Mouse (Mus musculus): ENCODE data around the gene Shank1.

Shank1 gene

GRCm38 (mm10) chr7:44304463-44304774, 5.6 kb upstream of the Shank1 start:
- in situ Hi-C loops (cut with MboI, MseI), result no loop called here

GRCm38 (mm10) chr7:44304775-44305641, 5.0 kb upstream of the Shank1 start:
- in situ Hi-C loops (cut with MboI, MseI), result loop anchor here (5.0 kb wide), 2 partner anchors 43 to 47 kb away; partner anchors contain the start of gene Gm15517

- in situ Hi-C loops (cut with MboI, MseI), result loop anchor here (5.0 kb wide), 2 partner anchors 43 to 47 kb away; partner anchors contain the start of gene Gm15517
These were observed 4.4 kb upstream of the Shank1 start for GRCm38 (mm10) chr7:44305686-44306085.

- in situ Hi-C loops (cut with MboI, MseI), result loop anchor here (5.0 kb wide), 2 partner anchors 44 to 46 kb away; partner anchors contain the start of gene Gm15517
These were observed 3.4 kb upstream of the Shank1 start, which contains the start of gene Clec11a for GRCm38 (mm10) chr7:44306516-44307240. TSS of gene Clec11a (minus strand) at chr7:44306902.

GRCm38 (mm10) chr7:44307261-44308020, 2.6 kb upstream of the Shank1 start:
- in situ Hi-C loops (cut with MboI, MseI), result loop anchor here (5.0 kb wide), 2 partner anchors 45 kb away; partner anchors contain the start of gene Gm15517

- in situ Hi-C loops (cut with MboI, MseI), result no loop called here
These were observed 328 bp downstream of the Shank1 start for GRCm38 (mm10) chr7:44310285-44310877.

GRCm38 (mm10) chr7:44310878-44311712, 1.0 kb downstream of the Shank1 start:
- in situ Hi-C loops (cut with MboI, MseI), result no loop called here

- in situ Hi-C loops (cut with MboI, MseI), result no loop called here
These were observed 1.8 kb downstream of the Shank1 start for GRCm38 (mm10) chr7:44311713-44312304.

GRCm38 (mm10) chr7:44312484-44312883, 2.4 kb downstream of the Shank1 start:
- in situ Hi-C loops (cut with MboI, MseI), result no loop called here

GRCm38 (mm10) chr7:44317913-44318312, 7.9 kb downstream of the Shank1 start:
- in situ Hi-C loops (cut with MboI, MseI), result no loop called here

- in situ Hi-C loops (cut with MboI, MseI), result no loop called here
These were observed 10.8 kb downstream of the Shank1 start for GRCm38 (mm10) chr7:44320886-44321285.

- in situ Hi-C loops (cut with MboI, MseI), result no loop called here
These were observed 12.2 kb downstream of the Shank1 start for GRCm38 (mm10) chr7:44322290-44322689.

GRCm38 (mm10) chr7:44326614-44327013, 16.6 kb downstream of the Shank1 start:
- in situ Hi-C loops (cut with MboI, MseI), result no loop called here

- in situ Hi-C loops (cut with MboI, MseI), result loop anchor here (5.0 kb wide), 2 partner anchors 50 to 105 kb away; no protein-coding TSS in a partner anchor
These were observed 22.3 kb downstream of the Shank1 start for GRCm38 (mm10) chr7:44332336-44332735.

- in situ Hi-C loops (cut with MboI, MseI), result loop anchor here (5.0 kb wide), 2 partner anchors 52 to 103 kb away; no protein-coding TSS in a partner anchor
These were observed 24.1 kb downstream of the Shank1 start for GRCm38 (mm10) chr7:44334139-44334538.

GRCm38 (mm10) chr7:44335031-44335878, 25.2 kb downstream of the Shank1 start:
- in situ Hi-C loops (cut with MboI, MseI), result no loop called here

GRCm38 (mm10) chr7:44336046-44337021, 26.3 kb downstream of the Shank1 start:
- in situ Hi-C loops (cut with MboI, MseI), result no loop called here

All from T-helper 2 cell (primary cell).